8 mouse cellular contexts compared by ENCODE assay signal in genomic region chr6:30525456-30526332, GRCm38 (mm10). TPM values are rescaled to one million over a fixed set of nuclear protein-coding genes. Genes with fewer than 3 reads are reported as not detected.
DNase-seq lines count a peak whose midpoint lies in the region; ATAC-seq and TF ChIP-seq lines count a peak whose summit lies in the region.
"Had no signal": no experiment of that assay in that cellular context is flagged by ENCODE, and none has a peak within 500 bp of the region (broad histone marks: within the 10 kb centered on the region; RNA-seq: fewer than 3 reads in every experiment).

No protein-coding gene starts in this region.

- H3K4me1 ChIP-seq in lung, embryonic 15.5 days, result peaks cover 22% of the 10 kb centered on the region
- peaks cover 45% of the 10 kb centered on the region for H3K4me1 ChIP-seq in embryonic facial prominence, embryonic 14.5 days (ENCODE audit: control insufficient read depth, insufficient read depth, low read length)
- peaks cover 6% of the 10 kb centered on the region; the same call in 1 of the 2 replicates for H3K4me1 ChIP-seq in kidney, adult 2 months (ENCODE audit: control insufficient read depth, insufficient read depth, low read length)
- H3K4me1 ChIP-seq in neural tube, embryonic 11.5 days (ENCODE audit: control insufficient read depth, insufficient read depth, low read length), result peaks cover 7% of the 10 kb centered on the region; the same call in 1 of the 2 replicates

- H3K4me2 ChIP-seq in lung, embryonic 15.5 days, result no peak overlapping the region
- H3K4me2 ChIP-seq in embryonic facial prominence, embryonic 14.5 days (ENCODE audit: low read depth, low read length), result no peak overlapping the region
- H3K4me2 ChIP-seq in neural tube, embryonic 11.5 days (ENCODE audit: low read depth), result no peak overlapping the region

- H3K4me3 ChIP-seq in lung, embryonic 15.5 days, result no peak overlapping the region
- H3K4me3 ChIP-seq in embryonic facial prominence, embryonic 14.5 days (ENCODE audit: low read depth, low read length), result no peak overlapping the region
- H3K4me3 ChIP-seq in kidney, adult 2 months (ENCODE audit: insufficient read depth, low read depth, low read length), result no peak overlapping the region
- no peak overlapping the region for H3K4me3 ChIP-seq in neural tube, embryonic 11.5 days (ENCODE audit: low read depth, low read length)

- no peak for DNase-seq in lung, postnatal 10 days
- DNase-seq in embryonic facial prominence, embryonic 14.5 days (ENCODE audit: low spot score), result no peak
- DNase-seq in kidney, adult 2 months, result peak; percentile 79
- DNase-seq in neural tube, embryonic 11.5 days (ENCODE audit: low spot score), result no peak
- DNase-seq in B cell, adult 2 months, result no peak
- no peak for DNase-seq in adrenal gland, postnatal 14 days

- TF ChIP-seq POLR2A in kidney, adult 2 months (IDR thresholded peaks at IDR 0.05; ENCODE audit: low read depth, low read length), result no peak

- ATAC-seq in lung, embryonic 15.5 days (ENCODE audit: borderline replicate concordance, extremely low read depth, low FRiP score, low TSS enrichment), result no peak
- ATAC-seq in embryonic facial prominence, embryonic 14.5 days (ENCODE audit: low read depth), result no peak; the same call in 1 of the 2 replicates
- ATAC-seq in neural tube, embryonic 11.5 days (ENCODE audit: insufficient read depth, low FRiP score, low TSS enrichment), result no peak
- ATAC-seq: Patski had no signal

- no peaks in the 10 kb centered on the region for H3K27me3 ChIP-seq in lung, embryonic 15.5 days
- no peaks in the 10 kb centered on the region for H3K27me3 ChIP-seq in embryonic facial prominence, embryonic 14.5 days (replicated peaks; ENCODE audit: control insufficient read depth, insufficient read depth, low read length)
- no peaks in the 10 kb centered on the region for H3K27me3 ChIP-seq in kidney, adult 2 months (replicated peaks; ENCODE audit: control insufficient read depth, insufficient read depth, low read length)
- no peaks in the 10 kb centered on the region for H3K27me3 ChIP-seq in neural tube, embryonic 11.5 days (ENCODE audit: control insufficient read depth, insufficient read depth, low read length)
- H3K27me3 ChIP-seq: Patski had no signal

- peak overlapping the region; percentile 89 for H3K27ac ChIP-seq in lung, embryonic 15.5 days
- H3K27ac ChIP-seq in embryonic facial prominence, embryonic 14.5 days (replicated peaks; ENCODE audit: low read depth, low read length), result peak overlapping the region; percentile 97
- no peak overlapping the region for H3K27ac ChIP-seq in kidney, adult 2 months (ENCODE audit: insufficient read depth, low read depth, low read length)
- H3K27ac ChIP-seq in neural tube, embryonic 11.5 days (ENCODE audit: low read depth, low read length), result 0 out of 2 replicates have a peak overlapping the region, but pooled peaks have one; percentile 35

- TF ChIP-seq CTCF in kidney, adult 2 months (conservative IDR thresholded peaks at IDR 0.05; ENCODE audit: insufficient read depth, insufficient read length, low read depth, low read length), result no peak

- H3K9me3 ChIP-seq in lung, embryonic 15.5 days, result no peaks in the 10 kb centered on the region
- no peaks in the 10 kb centered on the region for H3K9me3 ChIP-seq in embryonic facial prominence, embryonic 14.5 days (ENCODE audit: control insufficient read depth, low read length)
- no peaks in the 10 kb centered on the region for H3K9me3 ChIP-seq in neural tube, embryonic 11.5 days (ENCODE audit: control insufficient read depth, low read length)

- H3K9ac ChIP-seq in lung, embryonic 15.5 days, result no peak overlapping the region
- H3K9ac ChIP-seq in embryonic facial prominence, embryonic 14.5 days (ENCODE audit: low read depth, low read length), result no peak overlapping the region
- no peak overlapping the region for H3K9ac ChIP-seq in neural tube, embryonic 11.5 days (ENCODE audit: low read length)

- 50% methylated on average over 7 of the region's 7 CpGs for WGBS in lung, embryonic 15.5 days
- WGBS in embryonic facial prominence, embryonic 14.5 days, result 29% methylated on average over 7 of the region's 7 CpGs
- WGBS in kidney, adult 2 months, result 61% methylated on average over 7 of the region's 7 CpGs
- 51% methylated on average over 7 of the region's 7 CpGs for WGBS in neural tube, embryonic 11.5 days

- no peaks in the 10 kb centered on the region for H3K36me3 ChIP-seq in lung, embryonic 15.5 days
- no peaks in the 10 kb centered on the region for H3K36me3 ChIP-seq in embryonic facial prominence, embryonic 14.5 days (ENCODE audit: control insufficient read depth, insufficient read depth, low read length)
- H3K36me3 ChIP-seq in kidney, adult 2 months (ENCODE audit: control insufficient read depth, insufficient read depth, low read length), result no peaks in the 10 kb centered on the region
- H3K36me3 ChIP-seq in neural tube, embryonic 11.5 days (ENCODE audit: control insufficient read depth, insufficient read depth, low read length), result no peaks in the 10 kb centered on the region

RNA-seq across cellular contexts. Expression of gene Cpa2, which starts 15.7 kb away (rescaled TPM):
- polyA plus RNA-seq in lung, embryonic 15.5 days (2015; fragmentation: Nextera tagmentation; extraction: Ambion mirVana), result 6.6 and 10.5 TPM in 2 replicates
- 3.3 and 4.5 TPM in 2 replicates for polyA plus RNA-seq in embryonic facial prominence, embryonic 14.5 days (2014; fragmentation: Nextera tagmentation; extraction: Ambion mirVana)
- 0.14 TPM in 1 of 2 replicates, not detected in the other for polyA plus RNA-seq in kidney, adult 2 months (2012; rRNA removed)
- polyA plus RNA-seq in neural tube, embryonic 11.5 days (2014; fragmentation: Nextera tagmentation; extraction: Ambion mirVana), result 11.3 and 13.1 TPM in 2 replicates
- 0.56 and 0.90 TPM in 2 replicates for total RNA-seq in adrenal gland, postnatal 14 days (2021)
- polyA plus RNA-seq: Patski had no signal

RNA-seq across cellular contexts. Expression of gene Ssmem1, which starts 16.0 kb away (rescaled TPM):
- polyA plus RNA-seq in lung, embryonic 15.5 days (2015; fragmentation: Nextera tagmentation; extraction: Ambion mirVana), result 0.12 TPM in 1 of 2 replicates, not detected in the other
- 0.51 TPM in 1 of 2 replicates, not detected in the other for polyA plus RNA-seq in embryonic facial prominence, embryonic 14.5 days (2014; fragmentation: Nextera tagmentation; extraction: Ambion mirVana)
- polyA plus RNA-seq in kidney, adult 2 months (2012; rRNA removed), result 0.09 TPM in 1 of 2 replicates, not detected in the other
- polyA plus RNA-seq in neural tube, embryonic 11.5 days (2014; fragmentation: Nextera tagmentation; extraction: Ambion mirVana), result 0.40 and 1.1 TPM in 2 replicates
- 0.33 TPM in 1 of 2 replicates, not detected in the other for total RNA-seq in adrenal gland, postnatal 14 days (2021)

RNA-seq across cellular contexts. Expression of gene Tmem209, which starts 16.1 kb away (rescaled TPM):
- polyA plus RNA-seq in lung, embryonic 15.5 days (2015; fragmentation: Nextera tagmentation; extraction: Ambion mirVana), result 35.3 and 39.6 TPM in 2 replicates
- polyA plus RNA-seq in embryonic facial prominence, embryonic 14.5 days (2014; fragmentation: Nextera tagmentation; extraction: Ambion mirVana), result 31.0 and 36.9 TPM in 2 replicates
- 27.3 and 35.2 TPM in 2 replicates for polyA plus RNA-seq in kidney, adult 2 months (2012; rRNA removed)
- polyA plus RNA-seq in neural tube, embryonic 11.5 days (2014; fragmentation: Nextera tagmentation; extraction: Ambion mirVana), result 38.6 and 41.5 TPM in 2 replicates
- total RNA-seq in adrenal gland, postnatal 14 days (2021), result 24.1 and 24.7 TPM in 2 replicates

RNA-seq across cellular contexts. Expression of gene Cpa4, which starts 42.5 kb away (rescaled TPM):
- 0.13 and 0.15 TPM in 2 replicates for polyA plus RNA-seq in lung, embryonic 15.5 days (2015; fragmentation: Nextera tagmentation; extraction: Ambion mirVana)
- 3.0 and 3.4 TPM in 2 replicates for polyA plus RNA-seq in embryonic facial prominence, embryonic 14.5 days (2014; fragmentation: Nextera tagmentation; extraction: Ambion mirVana)
- polyA plus RNA-seq in kidney, adult 2 months (2012; rRNA removed), result not detected in 2 replicates
- 2.1 and 3.6 TPM in 2 replicates for polyA plus RNA-seq in neural tube, embryonic 11.5 days (2014; fragmentation: Nextera tagmentation; extraction: Ambion mirVana)
- total RNA-seq in adrenal gland, postnatal 14 days (2021), result 1.7 and 2.1 TPM in 2 replicates
- polyA plus RNA-seq: Patski had no signal
